Mouse (Mus musculus): Measurements from ENCODE around the gene 4930556J24Rik.
"Not testable (repeated sequence)": the region's sequence is repeated elsewhere in the genome, so short reads cannot be mapped to it uniquely, and the experiment has no call there.

DNA sequence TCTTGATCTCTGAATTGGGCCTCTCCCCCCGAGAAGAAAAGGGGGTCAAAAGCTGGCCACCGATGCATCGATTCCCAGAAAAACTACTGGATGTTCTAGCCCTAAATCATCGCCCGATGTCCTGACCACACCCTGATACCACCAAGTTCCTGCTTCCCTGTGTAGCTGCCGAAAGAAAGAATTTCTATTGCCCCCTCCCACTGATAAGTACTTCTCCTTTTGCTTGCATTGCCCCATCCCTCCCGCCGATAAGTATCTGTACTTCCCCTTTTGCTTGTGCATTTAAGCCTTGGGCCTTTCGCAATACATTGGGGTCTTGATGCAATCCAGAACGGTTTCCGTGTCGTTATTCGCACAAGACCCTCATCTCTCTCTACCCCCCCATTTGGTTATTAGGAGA is 45.5 kb upstream of the 4930556J24Rik start:
- not testable (repeated sequence) for TF ChIP-seq CTCF (IDR thresholded peaks at IDR 0.05; ENCODE audit: insufficient read depth, low read length); POLR2A (IDR thresholded peaks at IDR 0.05; ENCODE audit: borderline replicate concordance, extremely low read depth, low read depth, low read length)
